Mouse (Mus musculus): ENCODE measurements around the gene Tmigd1.
"Not testable (repeated sequence)": the region's sequence is repeated elsewhere in the genome, so short reads cannot be mapped to it uniquely, and the experiment has no call there.

Tmigd1 gene

GRCm38 (mm10) chr11:76898751-76899150 lies 3.2 kb upstream of the Tmigd1 start:
- DNase-seq (ENCODE audit: low spot score in 2 of 2): no peak

GRCm38 (mm10) chr11:76899758-76900738 lies 1.9 kb upstream of the Tmigd1 start:
- no peak for DNase-seq (ENCODE audit: low spot score in 2 of 2)

- DNase-seq (ENCODE audit: low spot score in 2 of 2): no peak
These were observed 2.4 kb downstream of the Tmigd1 start for GRCm38 (mm10) chr11:76904340-76904739.

GRCm38 (mm10) chr11:76908651-76909050 lies 6.7 kb downstream of the Tmigd1 start:
- no peak for DNase-seq (ENCODE audit: low spot score in 2 of 2)

- DNase-seq (ENCODE audit: low spot score in 2 of 2): no peak
These were observed 9.5 kb downstream of the Tmigd1 start for GRCm38 (mm10) chr11:76911325-76912054.

GRCm38 (mm10) chr11:76912055-76912395 lies 10.1 kb downstream of the Tmigd1 start:
- DNase-seq (ENCODE audit: low spot score in 2 of 2): no peak

- no peak for DNase-seq (ENCODE audit: low spot score in 2 of 2)
These were observed 12.4 kb downstream of the Tmigd1 start for GRCm38 (mm10) chr11:76914366-76914765.

- no peak for DNase-seq (ENCODE audit: low spot score in 2 of 2)
These were observed 14.7 kb downstream of the Tmigd1 start for GRCm38 (mm10) chr11:76916539-76917229.

- DNase-seq (ENCODE audit: low spot score in 2 of 2): no peak
These were observed 15.2 kb downstream of the Tmigd1 start for GRCm38 (mm10) chr11:76917230-76917548.

GRCm38 (mm10) chr11:76920607-76921006 lies 18.6 kb downstream of the Tmigd1 start:
- no peak for DNase-seq (ENCODE audit: low spot score in 2 of 2)

GRCm38 (mm10) chr11:76924759-76925236 lies 22.8 kb downstream of the Tmigd1 start, which contains the start of gene Blmh:
Gene Blmh (plus strand): TSS chr11:76924809.
- no peak for DNase-seq (ENCODE audit: low spot score in 2 of 2)

GRCm38 (mm10) chr11:76928586-76928985 lies 26.6 kb downstream of the Tmigd1 start:
- DNase-seq (ENCODE audit: low spot score in 2 of 2): not testable (repeated sequence)

GRCm38 (mm10) chr11:76933209-76933608 lies 31.2 kb downstream of the Tmigd1 start:
- DNase-seq (ENCODE audit: low spot score in 2 of 2): no peak

- no peak for DNase-seq (ENCODE audit: low spot score in 2 of 2)
These were observed 34.6 kb downstream of the Tmigd1 start for GRCm38 (mm10) chr11:76936578-76936977.

GRCm38 (mm10) chr11:76944839-76945238 lies 42.9 kb downstream of the Tmigd1 start:
- DNase-seq (ENCODE audit: low spot score in 2 of 2): no peak

- peak; percentile 93 to 99 for DNase-seq (ENCODE audit: low spot score in 2 of 2)
These were observed 43.6 kb downstream of the Tmigd1 start for GRCm38 (mm10) chr11:76945386-76946202.

- peak in 1 of 2 experiments; percentile 8 for DNase-seq (ENCODE audit: low spot score in 2 of 2)
These were observed 44.2 kb downstream of the Tmigd1 start for GRCm38 (mm10) chr11:76946203-76946585.

GRCm38 (mm10) chr11:76953536-76953935 lies 51.6 kb downstream of the Tmigd1 start:
- no peak for DNase-seq (ENCODE audit: low spot score in 2 of 2)

GRCm38 (mm10) chr11:76965703-76966102 lies 63.7 kb downstream of the Tmigd1 start:
- no peak for DNase-seq (ENCODE audit: low spot score in 2 of 2)
